Mouse (Mus musculus): ENCODE results near the gene Phactr2.

Phactr2 gene

GRCm38 (mm10) chr10:13162031-13162430, 312.2 kb downstream of the Phactr2 start:
- no peak for DNase-seq (ENCODE audit: low read depth)

DNA sequence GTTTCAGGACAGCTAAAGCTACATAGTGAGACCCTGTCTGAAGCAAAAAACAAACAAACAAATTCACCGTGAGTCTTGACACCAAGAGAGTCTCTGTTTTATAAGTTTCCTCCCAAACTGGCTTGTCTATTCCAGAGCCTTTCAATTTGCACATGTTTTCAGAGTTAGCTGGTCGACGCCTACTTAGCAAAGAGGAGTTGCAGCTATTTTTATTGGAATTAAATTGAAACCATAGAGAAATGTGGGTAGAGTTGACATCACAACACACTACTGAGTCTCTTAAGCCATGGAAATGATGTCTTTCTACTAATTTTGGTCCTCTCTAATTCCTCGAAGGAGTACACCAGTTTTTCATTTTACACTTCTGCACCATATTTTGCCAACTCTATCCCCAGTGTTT, 313.3 kb downstream of the Phactr2 start:
- no peak for DNase-seq (ENCODE audit: low read depth)
